Mouse (Mus musculus) lung, postnatal 0 days (tissue): ENCODE results near the gene Fras1. TPM values are rescaled to one million over a fixed set of nuclear protein-coding genes. Genes with fewer than 3 reads are reported as not detected.

Source experiments
- ATAC-seq: fragments of 200-750 bp; cut with Nextera tagmentation; 2 replicates; pipeline ENCODE4 v1.8.0; 2017; ENCODE audit warnings: moderate library complexity
- DNase-seq: peaks from one replicate; pipeline ENCODE4 v3.0.0-alpha.2; 2016; ENCODE audit warnings: low spot score
- H3K27ac ChIP-seq: fragments of 300-500 bp; sonication (generic); 2 replicates; pipeline ENCODE4 v1.5.1; 2014; ENCODE audit warnings: antibody characterized with exemption, mild to moderate bottlenecking, low read length, mixed read lengths
- H3K27me3 ChIP-seq: fragments of 300-500 bp; sonication (generic); replicated peaks from 2 replicates; pipeline ENCODE4 v1.6.1; 2014; ENCODE audit warnings: low read length, mixed read lengths; ENCODE audit not compliant: insufficient read depth
- H3K36me3 ChIP-seq: fragments of 300-500 bp; sonication (generic); 2 replicates; pipeline ENCODE4 v1.6.1; 2014; ENCODE audit warnings: low read length, mixed read lengths; ENCODE audit not compliant: insufficient read depth
- H3K4me1 ChIP-seq: fragments of 300-500 bp; sonication (generic); 2 replicates; pipeline ENCODE4 v1.6.1; 2014; ENCODE audit warnings: antibody characterized with exemption, low read depth, low read length, mixed read lengths; ENCODE audit not compliant: insufficient read depth
- H3K4me2 ChIP-seq: fragments of 300-500 bp; sonication (generic); replicated peaks from 2 replicates; pipeline ENCODE4 v1.6.1; 2014; ENCODE audit warnings: low read depth, mild to moderate bottlenecking, low read length, moderate library complexity, mixed read lengths
- H3K4me3 ChIP-seq: fragments of 300-500 bp; sonication (generic); 2 replicates; pipeline ENCODE4 v1.5.1; 2014; ENCODE audit warnings: low read depth, low read length
- H3K9ac ChIP-seq: fragments of 300-500 bp; sonication (generic); replicated peaks from 2 replicates; pipeline ENCODE4 v1.6.1; 2014; ENCODE audit warnings: low read depth, mild to moderate bottlenecking
- H3K9me3 ChIP-seq: fragments of 300-500 bp; sonication (generic); 2 replicates; pipeline ENCODE4 v1.6.1; 2016; ENCODE audit warnings: low read length, mixed read lengths
- CTCF ChIP-seq: IDR thresholded peaks from 2 replicates; pipeline ENCODE4 v1.5.1; 2016; ENCODE audit warnings: antibody characterized with exemption, mild to moderate bottlenecking
- EP300 ChIP-seq: IDR thresholded peaks from 2 replicates; pipeline ENCODE4 v1.6.1; 2016; ENCODE audit warnings: antibody characterized with exemption, mild to moderate bottlenecking, control low read depth
- WGBS: fragments of 180-500 bp; shearing (Covaris S2); extraction: QIAGEN DNeasy Blood & Tissue Kit; methylation state at CpG from one replicate; pipeline ENCODE4 v1.1.7; 2014; 5-methylcytosine and 5-hydroxymethylcytosine counted together
- polyA plus RNA-seq: library from polyadenylated mRNA; unstranded; fragments of >200 nt; fragmentation: Nextera tagmentation; extraction: Ambion mirVana; gene quantifications from 2 replicates; pipeline ENCODE4 v1.2.1, GENCODE M21; 2015

Fras1 gene
- polyA plus RNA-seq, 1 experiment from 2014 or later, result 8.0 TPM

DNA sequence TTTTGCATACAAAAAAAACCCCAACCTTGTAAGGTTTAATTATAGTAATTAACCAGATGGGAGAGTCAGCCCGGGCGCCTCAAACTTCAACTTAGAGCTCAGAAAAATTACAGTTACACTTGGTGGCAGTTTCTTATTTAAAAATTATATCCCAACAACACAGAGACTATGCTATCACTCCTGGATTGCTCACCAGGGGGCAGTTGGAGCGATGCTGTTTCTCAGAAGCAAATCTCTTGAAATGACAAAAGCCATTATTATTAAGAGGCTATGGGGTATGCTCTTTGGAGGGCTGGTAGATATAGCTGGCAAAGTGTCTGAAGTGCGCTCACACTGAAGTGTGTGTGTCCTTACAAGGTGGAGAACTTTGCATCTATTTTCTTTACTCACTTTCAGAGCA lies 2.5 kb downstream of the Fras1 start:
- DNase-seq (peak; percentile 50), ATAC-seq (no peak)
- H3K4me3 ChIP-seq, result no peak overlapping the region
- no peak overlapping the region for H3K27ac ChIP-seq
- H3K9me3 ChIP-seq, result no peaks in the 10 kb centered on the region
- H3K27me3 ChIP-seq, result no peaks in the 10 kb centered on the region
- WGBS, result 50% methylated on average over 4 of the region's 4 CpGs
- no peak overlapping the region for H3K9ac ChIP-seq
- no peaks in the 10 kb centered on the region for H3K36me3 ChIP-seq
- H3K4me1 ChIP-seq, result peaks cover 5% of the 10 kb centered on the region; the same call in 1 of the 2 replicates
- TF ChIP-seq CTCF (peak; percentile 50), EP300 (no peak)
- H3K4me2 ChIP-seq, result no peak overlapping the region

DNA sequence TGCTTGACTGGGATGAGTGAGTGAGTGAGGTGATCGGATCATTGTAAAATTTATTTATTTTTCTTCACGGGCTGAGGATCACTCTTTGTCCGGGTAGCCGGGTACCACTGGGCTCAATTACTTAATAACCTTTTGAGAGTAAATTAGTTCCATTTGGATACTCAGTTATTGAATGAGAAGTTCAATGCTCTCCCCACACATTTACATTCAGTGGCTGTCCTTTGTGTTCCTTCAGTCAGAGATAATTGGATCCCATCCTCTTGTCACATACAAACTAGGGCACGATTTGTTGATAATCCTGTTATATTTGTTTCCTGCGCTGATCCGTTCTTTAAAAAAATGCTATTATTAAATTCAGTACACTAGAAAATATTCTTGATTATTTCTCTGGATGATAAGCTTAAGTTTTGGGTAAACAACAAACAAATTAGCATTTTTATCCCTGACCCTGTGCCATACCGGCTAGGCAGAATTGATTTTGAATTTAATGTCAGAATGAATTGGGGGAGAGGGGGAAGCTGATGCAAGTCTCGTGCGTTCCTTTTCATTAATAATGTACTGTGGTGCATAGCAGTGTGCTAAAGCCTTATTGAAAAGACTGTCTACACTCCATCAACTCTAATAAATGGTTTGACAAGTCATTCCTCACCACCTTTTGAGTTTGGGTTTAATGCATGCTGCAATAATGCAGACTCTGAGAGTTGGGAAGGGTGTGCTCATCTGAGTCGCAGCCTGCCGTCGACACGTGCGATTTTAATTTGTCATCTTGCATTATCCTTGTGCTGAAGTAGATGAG lies 12.6 kb downstream of the Fras1 start:
- ATAC-seq (no peak), DNase-seq (no peak)
- no peak overlapping the region for H3K4me2 ChIP-seq
- no peak overlapping the region for H3K27ac ChIP-seq
- no peak overlapping the region for H3K4me3 ChIP-seq
- no peaks in the 10 kb centered on the region for H3K4me1 ChIP-seq
- TF ChIP-seq EP300, result no peak
- no peak for TF ChIP-seq CTCF
- H3K9me3 ChIP-seq, result no peaks in the 10 kb centered on the region
- H3K27me3 ChIP-seq, result no peaks in the 10 kb centered on the region
- 87% methylated on average over 15 of the region's 15 CpGs for WGBS
- no peak overlapping the region for H3K9ac ChIP-seq
- no peaks in the 10 kb centered on the region for H3K36me3 ChIP-seq

DNA sequence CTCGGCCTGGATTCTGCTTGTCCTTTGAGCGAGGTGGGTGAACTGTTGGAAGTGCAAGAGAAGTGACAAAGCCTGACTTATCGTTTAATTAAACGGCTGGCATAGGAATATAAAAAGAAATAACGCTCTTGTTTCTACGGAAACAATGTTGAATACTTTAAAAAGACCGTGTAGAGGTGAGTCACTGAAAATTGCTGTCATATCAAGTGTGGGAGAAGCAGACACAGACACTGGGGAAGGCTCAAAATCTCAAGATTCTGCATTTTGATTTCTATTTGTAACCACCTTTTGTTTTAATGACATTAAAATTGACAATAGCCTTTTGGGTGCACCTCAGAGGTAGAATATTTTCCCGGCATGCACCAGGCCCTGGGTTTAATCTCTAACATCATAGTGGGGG lies 14.6 kb downstream of the Fras1 start:
- H3K9ac ChIP-seq, result no peak overlapping the region
- ATAC-seq (no peak), DNase-seq (no peak)
- H3K4me2 ChIP-seq, result no peak overlapping the region
- TF ChIP-seq EP300 (no peak), CTCF (no peak)
- H3K4me1 ChIP-seq, result no peaks in the 10 kb centered on the region
- no peaks in the 10 kb centered on the region for H3K36me3 ChIP-seq
- no peak overlapping the region for H3K4me3 ChIP-seq
- no peaks in the 10 kb centered on the region for H3K9me3 ChIP-seq
- H3K27me3 ChIP-seq, result no peaks in the 10 kb centered on the region
- no peak overlapping the region for H3K27ac ChIP-seq
- WGBS, result 83% methylated on average over 8 of the region's 8 CpGs

DNA sequence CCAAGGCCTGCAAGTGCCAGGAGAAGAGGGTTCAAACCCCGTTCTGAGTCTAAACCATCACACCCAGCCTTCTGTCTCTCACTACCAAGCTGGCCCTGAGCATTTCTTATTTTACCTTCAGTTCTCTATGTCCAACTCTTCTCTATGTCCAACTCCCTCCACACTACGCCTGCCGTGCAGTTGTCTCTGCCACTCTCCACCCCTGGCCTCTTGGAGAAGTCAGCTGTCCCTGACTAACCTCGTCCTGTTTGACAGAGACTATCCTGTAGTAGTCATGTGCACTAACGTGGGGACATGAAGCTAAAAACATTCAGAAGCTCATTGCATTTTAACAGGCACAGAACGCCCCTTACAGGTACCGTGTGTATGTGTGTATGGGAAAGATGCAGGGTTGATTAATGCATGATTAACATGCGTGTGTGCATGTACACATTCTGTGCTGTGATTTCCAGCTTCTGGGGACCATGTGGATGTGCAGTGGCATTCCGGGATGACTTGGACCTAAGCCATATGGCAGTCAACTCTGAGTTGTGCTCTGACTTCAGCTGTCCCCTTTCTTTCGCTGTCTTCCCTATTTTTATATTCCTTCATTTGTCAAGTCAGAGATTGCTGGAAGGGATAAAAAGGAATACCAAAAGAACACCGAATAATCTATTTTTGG lies 16.3 kb downstream of the Fras1 start:
- H3K4me2 ChIP-seq, result no peak overlapping the region
- H3K36me3 ChIP-seq, result no peaks in the 10 kb centered on the region
- no peak for TF ChIP-seq CTCF
- no peak for TF ChIP-seq EP300
- no peaks in the 10 kb centered on the region for H3K4me1 ChIP-seq
- no peak overlapping the region for H3K27ac ChIP-seq
- no peak overlapping the region for H3K9ac ChIP-seq
- WGBS, result 73% methylated on average over 11 of the region's 11 CpGs
- DNase-seq, result no peak
- no peaks in the 10 kb centered on the region for H3K27me3 ChIP-seq
- no peak for ATAC-seq
- H3K9me3 ChIP-seq, result no peaks in the 10 kb centered on the region
- H3K4me3 ChIP-seq, result no peak overlapping the region

DNA sequence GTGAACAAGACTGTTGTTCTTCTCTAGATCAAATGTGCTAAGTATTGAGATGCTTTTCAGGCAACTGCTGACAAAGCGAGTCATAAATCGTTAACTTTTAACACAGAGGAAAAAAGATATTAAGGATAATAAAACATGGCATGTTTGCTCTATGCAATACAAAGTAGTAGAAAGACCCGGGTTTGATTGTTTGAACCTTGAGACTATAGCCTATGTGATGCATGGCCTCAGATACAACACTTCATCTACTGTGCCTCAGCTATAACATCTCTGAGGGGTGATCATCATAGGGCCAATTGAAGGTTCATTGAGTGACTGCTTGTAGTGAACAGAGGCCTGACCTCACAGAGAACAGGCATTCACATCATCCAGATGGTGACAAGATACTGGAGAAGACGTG lies 17.3 kb downstream of the Fras1 start:
- WGBS, result 87% methylated on average over 4 of the region's 4 CpGs
- DNase-seq (no peak), ATAC-seq (no peak)
- H3K9me3 ChIP-seq, result no peaks in the 10 kb centered on the region
- H3K27me3 ChIP-seq, result no peaks in the 10 kb centered on the region
- TF ChIP-seq EP300 (no peak), CTCF (no peak)
- H3K36me3 ChIP-seq, result no peaks in the 10 kb centered on the region
- peaks cover 6% of the 10 kb centered on the region; the same call in 1 of the 2 replicates for H3K4me1 ChIP-seq
- H3K4me3 ChIP-seq, result no peak overlapping the region
- no peak overlapping the region for H3K4me2 ChIP-seq
- H3K27ac ChIP-seq, result no peak overlapping the region
- no peak overlapping the region for H3K9ac ChIP-seq

DNA sequence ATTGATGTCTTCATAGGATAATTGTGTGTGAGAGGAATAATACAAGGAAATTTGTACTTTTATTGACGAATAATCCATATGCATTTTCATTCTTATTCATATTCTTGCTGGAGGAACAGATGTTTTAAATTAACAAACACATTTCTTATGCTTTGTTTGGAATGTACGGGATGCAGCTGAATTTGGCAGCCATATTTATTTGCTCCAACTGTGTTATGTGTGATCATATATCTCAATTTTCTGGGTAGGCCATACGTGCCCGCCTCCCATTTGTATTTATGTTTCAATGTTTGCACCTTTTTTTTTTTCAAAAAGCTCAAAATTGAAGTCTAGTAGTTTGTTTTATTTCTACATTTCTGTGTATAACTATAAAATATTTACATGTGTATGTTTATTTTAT lies 21.2 kb downstream of the Fras1 start:
- H3K9ac ChIP-seq, result no peak overlapping the region
- 60% methylated on average over 4 of the region's 4 CpGs for WGBS
- no peak for DNase-seq
- H3K9me3 ChIP-seq, result no peaks in the 10 kb centered on the region
- H3K27ac ChIP-seq, result no peak overlapping the region
- H3K27me3 ChIP-seq, result no peaks in the 10 kb centered on the region
- peaks cover 7% of the 10 kb centered on the region; the same call in 1 of the 2 replicates for H3K4me1 ChIP-seq
- H3K4me3 ChIP-seq, result no peak overlapping the region
- no peak for ATAC-seq
- no peak overlapping the region for H3K4me2 ChIP-seq
- no peaks in the 10 kb centered on the region for H3K36me3 ChIP-seq
- TF ChIP-seq CTCF (no peak), EP300 (no peak)
